Mouse (Mus musculus) mesoderm, embryonic 11.5 days (tissue): ENCODE measurements at regions not wholly inside any gene's neighbourhood (a gene's known extent, or its start where the extent isn't known, plus 50 kb on each side); places are given as distances from the start of the nearest gene placed in this dataset.
A peak's percentile ranks its signal among the peaks of the same experiment; 100 is the strongest.

Source experiments
- DNase-seq: peaks from one replicate; pipeline ENCODE4 v3.0.0-alpha.2; 2012; ENCODE audit warnings: low read depth, low spot score

DNA sequence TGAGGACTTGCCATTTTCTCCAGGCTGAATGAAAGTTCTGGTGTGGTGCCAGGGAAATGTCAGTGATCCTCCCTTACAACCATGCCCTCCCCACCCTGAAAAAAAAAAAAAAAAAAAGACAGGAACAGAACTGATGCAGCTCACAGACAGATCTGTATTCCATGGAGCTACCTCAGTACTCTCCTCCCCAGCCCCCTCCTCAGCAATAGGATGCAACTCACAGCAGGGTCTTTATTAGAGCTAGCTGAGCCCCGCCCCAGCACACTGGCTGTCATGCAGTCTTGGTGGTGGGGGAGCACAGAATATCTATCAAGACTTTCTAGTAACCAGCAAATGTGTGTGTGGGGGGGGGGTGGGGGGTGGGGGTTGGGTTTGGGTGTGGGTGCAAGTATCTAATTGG lies 1299.9 kb upstream of the Pcdh17 start:
- no peak for DNase-seq

GRCm38 (mm10) chr14:83154816-83155215 lies 1288.5 kb upstream of the Pcdh17 start:
- DNase-seq, result peak; percentile 52
